Mouse (Mus musculus) liver, embryonic 12.5 days (tissue): Measurements from ENCODE around the gene Clip1. TPM values are rescaled to one million over a fixed set of nuclear protein-coding genes. Genes with fewer than 3 reads are reported as not detected.

Experiments used
- ATAC-seq: fragments of 200-750 bp; cut with Nextera tagmentation; 2 replicates; pipeline ENCODE4 v1.8.0; 2017; ENCODE audit warnings: moderate number of reproducible peaks, mild to moderate bottlenecking, moderate library complexity
- H3K27ac ChIP-seq: fragments of 300-500 bp; sonication (generic); 2 replicates; pipeline ENCODE4 v1.5.1; 2016; ENCODE audit warnings: mild to moderate bottlenecking
- H3K27me3 ChIP-seq: fragments of 300-500 bp; sonication (generic); replicated peaks from 2 replicates; pipeline ENCODE4 v1.6.1; 2016; ENCODE audit warnings: mild to moderate bottlenecking, moderate library complexity
- H3K36me3 ChIP-seq: fragments of 300-500 bp; sonication (generic); 2 replicates; pipeline ENCODE4 v1.6.1; 2016; ENCODE audit warnings: mild to moderate bottlenecking, moderate library complexity
- H3K4me1 ChIP-seq: fragments of 300-500 bp; sonication (generic); 2 replicates; pipeline ENCODE4 v1.6.1; 2016
- H3K4me2 ChIP-seq: fragments of 300-500 bp; sonication (generic); 2 replicates; pipeline ENCODE4 v1.6.1; 2016; ENCODE audit warnings: mild to moderate bottlenecking, moderate library complexity
- H3K4me3 ChIP-seq: fragments of 300-500 bp; sonication (generic); 2 replicates; pipeline ENCODE4 v1.5.1; 2016; ENCODE audit warnings: mild to moderate bottlenecking, moderate library complexity
- H3K9ac ChIP-seq: fragments of 300-500 bp; sonication (generic); 2 replicates; pipeline ENCODE4 v1.6.1; 2016; ENCODE audit warnings: mild to moderate bottlenecking, moderate library complexity
- H3K9me3 ChIP-seq: fragments of 300-500 bp; sonication (generic); replicated peaks from 2 replicates; pipeline ENCODE4 v1.6.1; 2016; ENCODE audit warnings: mild to moderate bottlenecking, moderate library complexity
- WGBS: fragments of 180-500 bp; shearing (Covaris S2); methylation state at CpG from one replicate; pipeline ENCODE4 v1.1.7; 2016; ENCODE audit not compliant: insufficient replicate concordance; 5-methylcytosine and 5-hydroxymethylcytosine counted together
- polyA plus RNA-seq: library from polyadenylated mRNA; unstranded; fragments of >200 nt; fragmentation: Nextera tagmentation; extraction: Ambion mirVana; gene quantifications from 2 replicates; pipeline ENCODE4 v1.2.1, GENCODE M21; 2016

Clip1 gene
- polyA plus RNA-seq, 1 experiment from 2014 or later: 17.6 TPM

DNA sequence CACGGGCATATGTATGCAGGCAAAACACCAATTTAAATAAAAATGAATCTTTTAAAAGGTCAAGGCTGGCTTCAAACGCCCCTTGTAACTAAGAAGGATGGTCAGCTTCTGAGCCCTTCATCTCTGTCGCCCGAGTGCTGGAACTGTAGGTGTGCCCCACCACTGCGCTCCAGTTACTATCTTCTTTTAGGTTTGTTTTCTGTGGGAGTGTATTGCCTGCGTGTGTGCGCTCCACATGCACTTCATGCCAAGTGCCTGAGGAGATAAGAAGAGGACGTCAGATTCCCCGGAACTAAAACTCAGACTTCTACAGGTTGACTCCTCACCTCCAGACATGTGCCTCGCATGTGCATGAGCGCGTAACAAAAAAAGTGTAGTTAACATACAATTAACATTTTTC, 16.5 kb downstream of the Clip1 start:
- H3K36me3 ChIP-seq: no peaks in the 10 kb centered on the region
- 0 out of 2 replicates have a peak overlapping the region, but pooled peaks have one; percentile 0 for H3K4me2 ChIP-seq
- H3K4me3 ChIP-seq: no peak overlapping the region
- H3K4me1 ChIP-seq: peaks cover 42% of the 10 kb centered on the region
- WGBS: 51% methylated on average over 12 of the region's 12 CpGs
- H3K27ac ChIP-seq: no peak overlapping the region
- H3K9me3 ChIP-seq: no peaks in the 10 kb centered on the region
- H3K9ac ChIP-seq: no peak overlapping the region
- 0 out of 2 replicates have a peak, but pooled peaks have one; percentile 46 for ATAC-seq
- H3K27me3 ChIP-seq: no peaks in the 10 kb centered on the region

DNA sequence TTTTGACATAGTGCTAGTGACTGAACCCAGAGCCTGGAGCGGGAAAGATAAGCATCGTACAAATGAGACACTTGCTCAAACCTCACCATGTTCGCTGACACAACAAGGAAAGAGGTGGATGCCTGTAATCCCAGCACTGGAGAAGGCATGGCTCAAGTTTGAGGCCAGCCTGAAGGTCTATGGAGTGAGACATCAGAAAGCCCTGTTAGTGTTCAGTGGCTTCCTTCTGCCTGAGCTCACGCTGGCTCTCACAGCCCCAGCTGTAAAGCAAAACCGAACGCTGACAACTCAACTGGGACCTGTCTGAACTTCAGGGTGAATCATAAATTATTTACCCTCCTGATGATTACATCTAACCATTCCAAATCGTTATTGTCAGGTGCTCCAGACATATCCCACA, 18.5 kb downstream of the Clip1 start:
- no peak overlapping the region for H3K27ac ChIP-seq
- H3K9ac ChIP-seq: no peak overlapping the region
- H3K4me3 ChIP-seq: no peak overlapping the region
- H3K36me3 ChIP-seq: no peaks in the 10 kb centered on the region
- no peak overlapping the region for H3K4me2 ChIP-seq
- 72% methylated on average over 7 of the region's 7 CpGs for WGBS
- ATAC-seq: no peak
- peaks cover 56% of the 10 kb centered on the region for H3K4me1 ChIP-seq
- H3K27me3 ChIP-seq: no peaks in the 10 kb centered on the region
- no peaks in the 10 kb centered on the region for H3K9me3 ChIP-seq

DNA sequence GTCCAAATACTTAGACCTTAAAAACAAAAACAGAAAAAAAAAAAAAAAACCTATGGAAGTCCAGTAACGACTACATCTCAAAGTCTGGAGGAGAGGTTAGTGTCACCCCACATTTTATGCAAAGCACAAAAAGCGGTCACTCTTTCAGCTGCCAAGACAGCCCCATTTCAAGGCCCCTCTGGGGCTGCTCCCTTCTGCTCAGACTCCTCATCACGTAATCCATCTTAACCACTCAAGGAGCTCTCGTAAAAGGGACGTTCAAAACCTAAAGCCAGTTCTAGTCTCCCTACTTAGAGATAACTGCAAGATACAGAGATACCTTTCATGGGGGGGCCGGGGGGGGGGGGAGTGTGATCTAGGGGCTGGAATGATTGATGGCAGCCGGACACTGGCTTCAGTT, 20.1 kb downstream of the Clip1 start:
- no peaks in the 10 kb centered on the region for H3K9me3 ChIP-seq
- H3K36me3 ChIP-seq: no peaks in the 10 kb centered on the region
- WGBS: 63% methylated on average over 7 of the region's 7 CpGs
- no peak overlapping the region for H3K4me2 ChIP-seq
- no peak for ATAC-seq
- no peaks in the 10 kb centered on the region for H3K27me3 ChIP-seq
- peaks cover 59% of the 10 kb centered on the region for H3K4me1 ChIP-seq
- no peak overlapping the region for H3K9ac ChIP-seq
- H3K27ac ChIP-seq: no peak overlapping the region
- no peak overlapping the region for H3K4me3 ChIP-seq

DNA sequence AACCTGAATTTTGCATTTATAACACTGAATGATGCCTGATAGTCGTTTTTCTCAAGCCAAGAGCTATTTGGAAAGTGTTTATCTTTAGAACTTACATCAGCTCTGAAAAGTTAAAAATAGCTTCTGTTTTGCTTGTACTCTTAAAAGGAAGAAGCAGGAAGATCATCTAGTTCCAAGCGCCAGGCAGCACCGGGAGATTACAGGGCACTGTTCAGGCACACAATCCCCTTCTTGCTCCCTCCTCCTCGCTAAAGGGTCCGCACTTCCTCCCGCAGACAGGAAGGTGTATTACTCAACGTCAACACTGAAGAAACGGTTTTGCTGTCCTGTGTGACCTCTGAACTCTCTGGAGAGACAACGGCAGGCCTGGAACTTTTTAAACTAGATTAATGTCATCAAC, 22.4 kb downstream of the Clip1 start:
- H3K9ac ChIP-seq: no peak overlapping the region
- H3K4me1 ChIP-seq: peaks cover 55% of the 10 kb centered on the region
- no peaks in the 10 kb centered on the region for H3K36me3 ChIP-seq
- WGBS: 11% methylated on average over 9 of the region's 9 CpGs
- H3K27ac ChIP-seq: peak overlapping the region; percentile 33; the same call in 1 of the 2 replicates
- no peak overlapping the region for H3K4me3 ChIP-seq
- no peak overlapping the region for H3K4me2 ChIP-seq
- no peaks in the 10 kb centered on the region for H3K9me3 ChIP-seq
- H3K27me3 ChIP-seq: no peaks in the 10 kb centered on the region
- ATAC-seq: no peak

DNA sequence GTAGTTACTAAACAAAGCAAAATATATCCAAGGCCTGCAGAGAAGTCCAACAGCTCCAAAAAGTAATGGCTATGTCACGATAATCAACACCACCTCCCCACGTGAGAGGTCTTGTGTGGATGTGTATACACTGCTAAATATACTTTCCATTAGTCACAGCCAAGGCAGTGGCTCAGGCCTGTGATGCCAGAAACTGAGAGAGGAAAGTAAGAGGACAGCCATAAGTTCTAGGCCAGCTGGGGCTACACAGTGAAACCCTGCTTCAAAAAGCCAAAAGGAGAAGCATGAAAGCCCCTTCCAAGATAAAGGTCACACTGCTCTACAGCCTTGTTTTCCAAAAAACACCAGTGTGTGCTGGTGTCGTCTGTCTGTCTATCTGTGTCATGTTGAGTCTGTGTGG, 22.8 kb downstream of the Clip1 start:
- Histone ChIP-seq H3K9ac (no peak overlapping the region), H3K4me3 (no peak overlapping the region), H3K27ac (peak overlapping the region; percentile 33; the same call in 1 of the 2 replicates), H3K9me3 (no peaks in the 10 kb centered on the region), H3K36me3 (no peaks in the 10 kb centered on the region), H3K4me2 (no peak overlapping the region), H3K4me1 (peaks cover 55% of the 10 kb centered on the region), H3K27me3 (no peaks in the 10 kb centered on the region)
- ATAC-seq: no peak
- 56% methylated on average over 3 of the region's 3 CpGs for WGBS

DNA sequence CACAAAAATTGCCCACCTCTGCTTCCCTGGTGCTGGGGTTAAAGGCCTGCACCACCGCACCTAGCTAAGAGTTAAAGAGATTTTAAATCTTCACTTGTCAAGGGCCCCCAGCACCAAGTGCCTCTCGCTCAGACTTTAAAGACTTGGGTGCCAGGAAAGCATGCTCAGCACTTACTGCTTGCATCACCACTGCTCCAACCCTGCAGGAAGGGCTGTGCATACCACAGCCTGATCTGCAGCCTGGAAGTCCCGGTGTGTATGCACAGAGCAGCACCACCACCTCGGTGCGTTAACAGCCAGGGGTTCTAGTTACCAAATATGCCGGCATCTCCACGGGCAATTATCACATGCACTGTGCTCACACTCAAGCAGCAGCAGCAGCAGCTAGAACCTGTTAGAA, 26.8 kb downstream of the Clip1 start:
- Histone ChIP-seq H3K27ac (no peak overlapping the region), H3K9me3 (no peaks in the 10 kb centered on the region), H3K4me2 (no peak overlapping the region), H3K4me3 (no peak overlapping the region), H3K36me3 (peaks cover 23% of the 10 kb centered on the region), H3K9ac (no peak overlapping the region), H3K27me3 (no peaks in the 10 kb centered on the region), H3K4me1 (peaks cover 50% of the 10 kb centered on the region)
- ATAC-seq: no peak
- WGBS: 40% methylated on average over 7 of the region's 7 CpGs

DNA sequence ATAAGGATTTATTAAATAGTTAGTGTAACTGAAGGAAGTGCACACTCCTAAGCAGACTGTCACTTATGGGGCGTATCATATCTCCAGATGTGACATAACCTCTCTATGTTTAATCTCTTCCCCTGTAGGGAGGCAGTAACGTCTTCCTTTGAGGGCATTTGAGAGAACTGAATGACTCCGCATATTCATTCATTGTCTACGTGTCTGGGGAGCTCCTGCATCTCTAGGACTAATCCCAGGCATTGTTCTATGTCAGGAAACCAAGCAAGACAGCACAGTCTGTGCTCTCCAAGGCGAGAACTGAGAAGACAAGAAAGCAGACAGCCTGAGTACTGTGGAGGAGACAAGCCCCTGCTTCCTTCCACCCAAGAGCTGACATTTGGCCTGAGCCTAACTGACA, 29.5 kb downstream of the Clip1 start:
- ATAC-seq: peak; percentile 42; the same call in 1 of the 2 replicates
- H3K27ac ChIP-seq: no peak overlapping the region

DNA sequence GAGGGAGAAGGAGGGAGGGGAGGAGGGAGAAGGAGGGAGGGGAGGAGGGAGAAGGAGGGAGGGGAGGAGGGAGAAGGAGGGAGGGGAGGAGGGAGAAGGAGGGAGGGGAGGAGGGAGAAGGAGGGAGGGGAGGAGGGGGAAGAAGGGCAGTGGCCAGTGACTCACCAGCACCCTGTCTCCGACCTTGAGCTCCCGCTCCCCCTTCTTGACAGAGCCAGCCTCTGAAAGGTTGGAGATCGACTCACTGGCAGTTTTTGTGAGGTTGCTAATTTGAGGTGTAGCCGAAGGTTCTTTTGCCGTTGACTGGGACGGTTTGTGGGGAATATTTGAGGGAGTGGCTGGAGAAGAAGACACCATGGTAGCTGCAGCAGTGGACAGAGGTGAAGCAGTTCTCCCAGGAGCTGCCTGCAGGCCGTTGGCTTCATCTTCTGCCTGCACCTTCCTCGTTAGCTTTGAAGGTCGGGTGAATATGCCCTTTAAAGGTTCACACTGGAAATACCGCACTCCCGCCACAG, 31.1 kb downstream of the Clip1 start:
- H3K4me1 ChIP-seq: peaks cover 22% of the 10 kb centered on the region
- no peaks in the 10 kb centered on the region for H3K9me3 ChIP-seq
- no peak overlapping the region for H3K4me2 ChIP-seq
- H3K4me3 ChIP-seq: no peak overlapping the region
- 76% methylated on average over 11 of the region's 11 CpGs for WGBS
- no peak overlapping the region for H3K27ac ChIP-seq
- peaks cover 25% of the 10 kb centered on the region for H3K36me3 ChIP-seq
- H3K27me3 ChIP-seq: no peaks in the 10 kb centered on the region
- no peak overlapping the region for H3K9ac ChIP-seq
- ATAC-seq: no peak

More for the DNA sequence above, 29.5 kb downstream of the Clip1 start:
- peaks cover 29% of the 10 kb centered on the region for H3K4me1 ChIP-seq
- H3K9ac ChIP-seq: no peak overlapping the region
- H3K4me2 ChIP-seq: no peak overlapping the region
- WGBS: 39% methylated on average over 5 of the region's 5 CpGs
- no peaks in the 10 kb centered on the region for H3K9me3 ChIP-seq
- H3K4me3 ChIP-seq: no peak overlapping the region
- H3K36me3 ChIP-seq: peaks cover 25% of the 10 kb centered on the region
- H3K27me3 ChIP-seq: no peaks in the 10 kb centered on the region

DNA sequence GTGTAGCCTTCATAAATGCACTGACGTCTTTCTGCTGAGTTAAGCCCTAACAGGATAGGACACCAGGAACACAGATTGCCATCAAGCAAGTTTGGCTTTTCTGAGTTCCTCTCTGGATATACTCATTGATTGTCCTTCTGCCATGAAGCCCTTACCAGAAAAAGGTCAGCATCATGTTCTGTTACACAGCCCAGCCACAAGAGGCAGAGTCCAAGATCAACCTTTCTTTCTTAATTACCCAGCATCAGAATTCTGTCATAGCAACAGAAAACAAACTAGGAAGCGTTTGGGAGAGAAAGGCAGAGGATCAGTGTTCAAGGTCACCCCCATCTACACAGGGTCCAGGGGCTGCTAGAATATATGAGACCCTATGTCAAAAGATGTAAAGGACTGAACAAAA, 33.6 kb downstream of the Clip1 start:
- no peaks in the 10 kb centered on the region for H3K9me3 ChIP-seq
- ATAC-seq: no peak
- H3K9ac ChIP-seq: no peak overlapping the region
- no peak overlapping the region for H3K27ac ChIP-seq
- no peak overlapping the region for H3K4me2 ChIP-seq
- 44% methylated on average over 2 of the region's 2 CpGs for WGBS
- H3K27me3 ChIP-seq: no peaks in the 10 kb centered on the region
- H3K36me3 ChIP-seq: peaks cover 31% of the 10 kb centered on the region
- H3K4me1 ChIP-seq: peaks cover 12% of the 10 kb centered on the region
- H3K4me3 ChIP-seq: no peak overlapping the region

DNA sequence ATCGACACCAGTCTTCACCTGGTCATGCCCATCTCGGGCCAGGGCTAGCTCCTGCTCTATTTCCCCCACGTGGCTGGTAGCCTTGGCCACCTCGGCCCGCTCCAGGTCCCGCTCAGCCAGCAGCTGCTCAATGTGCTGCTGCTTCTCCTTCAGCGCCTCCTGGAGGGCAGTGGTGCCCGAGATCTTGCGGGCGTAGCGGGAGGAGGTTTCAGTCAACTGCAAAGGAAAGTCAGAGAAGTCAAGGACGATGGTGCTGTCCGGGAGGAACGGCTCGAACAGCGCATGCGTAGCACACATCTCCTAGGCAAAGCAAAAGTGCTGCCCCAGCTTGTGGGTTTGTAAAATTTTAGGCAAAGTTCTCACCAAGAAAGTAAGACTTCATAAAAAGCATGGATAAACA, 42.0 kb downstream of the Clip1 start:
- no peak overlapping the region for H3K27ac ChIP-seq
- H3K36me3 ChIP-seq: peaks cover 45% of the 10 kb centered on the region
- H3K9ac ChIP-seq: no peak overlapping the region
- no peaks in the 10 kb centered on the region for H3K27me3 ChIP-seq
- ATAC-seq: no peak
- 87% methylated on average over 17 of the region's 17 CpGs for WGBS
- no peak overlapping the region for H3K4me3 ChIP-seq
- H3K4me1 ChIP-seq: no peaks in the 10 kb centered on the region; the same call in 1 of the 2 replicates
- no peak overlapping the region for H3K4me2 ChIP-seq
- no peaks in the 10 kb centered on the region for H3K9me3 ChIP-seq

DNA sequence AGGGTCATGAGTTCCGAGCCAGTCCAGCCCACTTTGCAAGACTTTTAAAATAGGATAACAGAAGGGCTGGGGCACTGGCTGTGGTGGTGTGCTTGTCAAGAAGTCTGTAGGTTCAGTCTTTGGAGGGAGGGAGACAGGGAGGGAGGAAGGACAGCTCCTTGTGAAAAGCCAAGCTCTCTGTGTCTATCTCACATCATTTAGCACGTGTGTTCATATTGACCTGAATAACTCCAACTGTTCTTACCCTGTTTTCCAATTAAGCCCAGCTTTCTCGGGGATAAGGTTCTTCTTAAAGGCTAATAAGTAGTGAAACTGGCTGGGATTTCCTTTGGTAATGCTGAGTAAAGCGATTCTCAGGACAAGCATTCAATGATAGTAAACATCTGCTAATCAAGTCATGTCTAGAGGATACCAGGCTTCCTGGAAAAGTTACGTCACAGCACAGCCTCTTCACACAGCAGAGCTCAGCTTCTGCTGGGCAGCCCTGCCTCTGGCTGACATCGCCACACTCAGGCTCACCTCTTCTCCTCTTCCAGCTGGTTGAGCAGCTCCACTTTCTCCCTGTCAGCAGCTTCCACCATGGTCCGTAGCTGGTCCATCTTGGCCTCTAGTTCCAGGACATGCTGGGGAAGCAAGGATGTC, 43.0 kb downstream of the Clip1 start:
- H3K27me3 ChIP-seq: no peaks in the 10 kb centered on the region
- no peak overlapping the region for H3K4me2 ChIP-seq
- peaks cover 48% of the 10 kb centered on the region for H3K36me3 ChIP-seq
- no peak overlapping the region for H3K9ac ChIP-seq
- H3K4me1 ChIP-seq: no peaks in the 10 kb centered on the region; the same call in 1 of the 2 replicates
- no peak overlapping the region for H3K4me3 ChIP-seq
- 65% methylated on average over 7 of the region's 7 CpGs for WGBS
- H3K27ac ChIP-seq: no peak overlapping the region
- H3K9me3 ChIP-seq: no peaks in the 10 kb centered on the region
- no peak for ATAC-seq

DNA sequence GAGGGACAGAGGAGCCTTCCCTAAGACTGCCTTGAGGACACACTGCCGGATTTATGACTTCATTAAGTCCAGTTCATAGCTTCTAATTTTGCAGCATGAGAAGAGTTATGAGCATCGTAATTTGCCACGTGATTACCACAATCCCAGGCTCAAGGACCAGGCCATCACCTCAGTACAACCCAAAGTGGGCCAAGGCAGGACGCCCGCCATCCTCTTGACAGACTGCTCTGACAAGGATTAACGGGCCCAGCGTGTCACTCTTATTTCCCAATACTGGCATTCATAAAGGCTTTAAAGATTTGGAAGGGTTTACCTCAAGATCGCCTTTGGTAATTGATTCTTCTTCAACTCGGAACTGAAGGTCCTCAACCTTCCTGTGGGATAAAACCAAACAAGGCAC, 44.2 kb downstream of the Clip1 start:
- no peak overlapping the region for H3K4me3 ChIP-seq
- no peak for ATAC-seq
- H3K36me3 ChIP-seq: peaks cover 42% of the 10 kb centered on the region
- H3K4me1 ChIP-seq: no peaks in the 10 kb centered on the region; the same call in 1 of the 2 replicates
- no peak overlapping the region for H3K4me2 ChIP-seq
- H3K9me3 ChIP-seq: no peaks in the 10 kb centered on the region
- H3K27me3 ChIP-seq: no peaks in the 10 kb centered on the region
- no peak overlapping the region for H3K27ac ChIP-seq
- no peak overlapping the region for H3K9ac ChIP-seq
- WGBS: 79% methylated on average over 9 of the region's 9 CpGs

DNA sequence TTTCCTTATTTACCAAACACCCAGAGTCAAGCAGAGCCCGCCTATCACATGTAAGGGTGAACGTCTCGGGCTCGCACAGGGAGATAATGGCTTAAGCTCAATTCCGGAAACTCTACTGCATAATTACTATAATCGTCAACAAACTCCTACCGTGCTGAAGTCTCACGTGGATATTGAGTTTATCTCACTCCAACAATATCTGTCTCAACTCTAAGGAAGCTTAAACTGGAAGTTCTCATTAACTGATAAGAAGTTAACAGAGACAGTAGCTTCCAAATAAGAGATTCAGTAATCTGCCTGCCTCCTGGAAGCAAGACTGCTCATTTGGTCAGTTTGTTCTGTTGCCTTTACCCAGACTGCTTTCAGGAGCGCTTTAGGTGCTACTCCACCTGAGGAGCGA, 53.2 kb downstream of the Clip1 start:
- H3K27ac ChIP-seq: no peak overlapping the region
- 41% methylated on average over 10 of the region's 10 CpGs for WGBS
- no peaks in the 10 kb centered on the region for H3K27me3 ChIP-seq
- no peak for ATAC-seq
- peaks cover 5% of the 10 kb centered on the region for H3K4me1 ChIP-seq
- no peak overlapping the region for H3K4me3 ChIP-seq
- no peak overlapping the region for H3K9ac ChIP-seq
- H3K36me3 ChIP-seq: peaks cover 20% of the 10 kb centered on the region
- no peak overlapping the region for H3K4me2 ChIP-seq
- H3K9me3 ChIP-seq: no peaks in the 10 kb centered on the region
